Mouse (Mus musculus) megakaryocyte, adult 5-6 weeks (primary cell): ENCODE measurements around the gene Tapbp. TPM values are rescaled to one million over a fixed set of nuclear protein-coding genes. Genes with fewer than 3 reads are reported as not detected.
"Not testable (repeated sequence)": the region's sequence is repeated elsewhere in the genome, so short reads cannot be mapped to it uniquely, and the experiment has no call there.

ENCODE experiments used
- ATAC-seq: 2 replicates; pipeline ENCODE4 v1.8.0; 2016; ENCODE audit warnings: mild to moderate bottlenecking, inconsistent platforms; ENCODE audit not compliant: poor library complexity, severe bottlenecking
- total RNA-seq, 2 experiments: library from RNA; stranded (forward) in 1 of 2; stranded (reverse) in 1 of 2; fragments of 153-499, 151-499 nt in 1 of 2; fragments of 221-1000, 200-1000 nt in 1 of 2; gene quantifications; 2 replicates each; pipeline versions ENCODE4 v1.2.3 to v1.2.4; 2015 to 2017

Gene Tapbp
- total RNA-seq, 2 experiments from 2014 or later, result 88.9 to 105 TPM

DNA sequence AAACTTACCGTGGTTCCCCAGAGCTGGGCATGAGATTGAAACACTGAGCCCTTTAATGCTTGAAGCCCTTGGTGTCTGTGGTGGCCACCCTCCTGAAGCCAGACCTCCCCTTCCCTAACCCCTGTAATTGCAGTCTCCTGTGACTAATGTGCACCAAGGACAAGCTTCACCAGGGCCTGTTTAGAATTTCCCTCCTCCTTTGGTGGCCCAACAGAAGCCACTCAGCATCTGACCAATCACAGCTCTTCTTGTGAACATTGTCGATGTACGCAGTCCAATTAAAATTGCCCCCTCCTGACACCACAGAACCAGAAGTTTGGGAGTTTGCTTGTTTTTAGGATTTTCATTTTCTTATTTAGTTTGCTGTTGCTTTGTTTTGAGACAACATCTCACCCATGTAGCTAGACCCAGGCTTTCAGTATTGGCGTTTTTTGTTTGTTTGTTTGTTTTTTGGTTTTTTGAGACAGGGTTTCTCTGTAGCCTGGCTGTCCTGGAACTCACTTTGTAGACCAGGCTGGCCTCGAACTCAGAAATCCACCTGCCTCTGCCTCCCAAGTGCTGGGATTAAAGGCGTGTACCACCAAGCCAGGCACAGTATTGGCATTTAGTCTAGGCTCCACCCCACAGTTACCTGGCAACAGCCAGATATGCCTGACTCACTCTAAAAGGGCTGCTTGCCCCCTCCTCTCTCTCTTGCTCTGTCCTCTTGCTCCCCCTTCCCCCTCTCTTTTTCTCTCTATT, 11.6 kb upstream of the Tapbp start:
- ATAC-seq, result not testable (repeated sequence)

DNA sequence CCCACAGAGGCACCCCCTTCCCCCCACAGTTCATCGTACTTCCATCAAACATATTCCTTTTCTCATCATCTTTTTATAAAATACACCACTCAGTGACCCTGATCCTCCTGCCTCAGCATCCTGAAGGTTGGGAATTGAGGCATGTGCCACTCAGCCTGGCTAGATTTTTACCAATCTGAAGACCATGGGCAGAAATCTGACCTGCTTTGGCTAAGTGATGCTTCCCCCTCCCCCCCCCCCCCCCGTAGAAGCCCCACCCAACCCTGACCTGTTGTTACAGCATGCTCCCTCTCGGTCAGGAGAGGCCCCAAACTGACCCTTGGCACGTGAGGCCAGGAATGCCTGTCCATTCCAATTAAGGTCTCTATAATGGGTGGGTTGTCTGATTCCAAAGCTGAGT, 10.9 kb upstream of the Tapbp start, which contains the start of gene Platr17:
Gene Platr17, plus strand, starts transcription at position 301 of the 400 bp plus-strand sequence.
- not testable (repeated sequence) for ATAC-seq

DNA sequence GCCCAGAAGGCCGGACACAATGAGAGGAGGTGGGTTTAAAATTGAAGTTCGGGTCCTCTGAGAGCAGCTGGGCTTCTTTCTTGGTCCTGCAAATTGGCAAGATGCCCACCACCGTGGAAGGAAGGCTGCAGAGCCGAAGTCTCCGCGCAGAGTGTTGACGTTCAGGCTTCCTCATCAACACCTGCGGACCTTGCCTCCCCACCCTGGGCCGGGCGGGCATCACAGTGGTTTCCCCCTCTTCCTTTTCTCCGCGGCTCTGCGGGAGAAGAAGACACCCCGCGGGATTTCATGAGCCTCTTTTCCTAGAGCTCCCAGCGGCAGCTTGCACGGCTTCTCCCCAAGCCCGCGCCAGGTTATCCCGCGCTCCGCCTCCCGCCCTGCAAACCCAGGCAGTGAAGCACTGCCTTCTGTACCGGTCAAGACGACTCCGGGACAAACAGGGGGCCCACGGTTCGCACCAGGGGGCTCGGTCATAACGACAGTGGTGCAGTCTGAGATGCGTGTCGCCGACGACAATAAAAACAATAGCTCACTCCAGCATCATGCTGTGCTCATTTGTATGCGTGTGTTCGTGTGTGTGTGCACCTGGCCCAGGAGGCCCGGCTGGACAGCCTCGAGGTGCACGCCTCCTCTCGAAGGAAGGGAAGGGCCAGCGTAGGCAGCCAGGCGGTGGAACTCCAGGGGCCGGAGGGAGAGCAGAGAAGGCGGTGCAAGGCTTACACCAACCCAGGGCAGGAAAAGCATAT, 7.2 kb upstream of the Tapbp start:
- peak; percentile 37 for ATAC-seq

DNA sequence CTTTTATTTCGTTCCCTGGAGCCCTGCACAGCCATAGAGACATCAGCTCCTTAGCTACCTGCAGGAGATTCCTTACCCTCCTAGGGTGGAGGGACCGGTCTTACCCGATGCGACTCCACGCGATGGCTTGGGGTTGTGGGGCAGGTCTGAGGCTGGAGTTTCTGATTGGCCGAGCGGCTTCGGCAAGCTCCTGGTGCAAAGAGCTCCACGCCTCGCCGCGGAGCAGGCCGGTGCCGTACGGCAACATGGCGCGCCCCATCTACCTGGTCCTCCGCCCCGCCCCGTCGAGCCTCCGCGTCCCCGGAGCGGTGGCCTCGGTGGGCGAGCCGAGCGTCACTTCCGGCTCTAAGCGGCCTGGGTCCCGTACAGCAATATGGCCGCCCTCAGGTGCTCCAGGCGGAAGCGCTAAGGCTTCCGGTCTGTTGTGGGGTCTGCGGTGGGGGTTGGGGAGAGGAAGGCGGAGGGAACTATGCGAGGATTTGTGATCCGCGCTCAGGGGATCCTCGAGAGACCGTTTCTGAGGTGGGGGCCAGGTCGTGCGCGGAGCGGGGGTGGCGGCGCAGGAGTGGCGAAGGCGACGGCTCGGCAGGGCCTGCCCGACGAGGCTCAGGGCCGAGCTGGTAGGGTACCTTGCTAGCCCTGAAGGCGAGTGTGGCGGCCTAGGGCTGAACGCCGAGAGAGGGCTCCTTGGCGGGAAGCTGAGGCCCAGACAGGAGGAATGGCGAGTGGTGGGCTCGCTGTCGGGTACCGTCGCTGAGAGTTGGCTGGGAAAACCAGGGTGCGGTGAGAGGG, 6.4 kb upstream of the Tapbp start, which contains the start of gene Daxx:
Gene Daxx, plus strand, starts transcription at position 338 of the 792 bp plus-strand sequence.
- peak; percentile 95 for ATAC-seq

DNA sequence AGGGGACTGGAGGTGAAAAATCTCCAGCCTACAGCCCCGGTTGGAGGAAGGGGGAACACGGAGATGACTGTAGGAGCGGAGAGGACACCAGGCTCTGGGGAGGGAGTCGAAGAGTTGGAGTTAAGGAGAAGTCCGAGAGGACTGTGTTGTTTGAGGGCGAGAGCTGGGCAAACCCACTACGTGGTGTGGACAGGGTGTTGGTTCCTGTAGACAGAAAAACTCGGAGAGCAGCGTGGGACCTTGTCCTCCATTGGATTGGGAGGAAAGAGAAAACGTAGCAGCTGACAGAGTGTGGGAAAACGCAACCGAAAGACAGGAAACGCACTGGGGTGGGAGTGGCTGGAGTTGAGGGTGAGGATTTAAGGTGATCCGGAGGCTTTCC, 5.8 kb upstream of the Tapbp start:
- peak; percentile 13; the same call in 1 of the 2 replicates for ATAC-seq

DNA sequence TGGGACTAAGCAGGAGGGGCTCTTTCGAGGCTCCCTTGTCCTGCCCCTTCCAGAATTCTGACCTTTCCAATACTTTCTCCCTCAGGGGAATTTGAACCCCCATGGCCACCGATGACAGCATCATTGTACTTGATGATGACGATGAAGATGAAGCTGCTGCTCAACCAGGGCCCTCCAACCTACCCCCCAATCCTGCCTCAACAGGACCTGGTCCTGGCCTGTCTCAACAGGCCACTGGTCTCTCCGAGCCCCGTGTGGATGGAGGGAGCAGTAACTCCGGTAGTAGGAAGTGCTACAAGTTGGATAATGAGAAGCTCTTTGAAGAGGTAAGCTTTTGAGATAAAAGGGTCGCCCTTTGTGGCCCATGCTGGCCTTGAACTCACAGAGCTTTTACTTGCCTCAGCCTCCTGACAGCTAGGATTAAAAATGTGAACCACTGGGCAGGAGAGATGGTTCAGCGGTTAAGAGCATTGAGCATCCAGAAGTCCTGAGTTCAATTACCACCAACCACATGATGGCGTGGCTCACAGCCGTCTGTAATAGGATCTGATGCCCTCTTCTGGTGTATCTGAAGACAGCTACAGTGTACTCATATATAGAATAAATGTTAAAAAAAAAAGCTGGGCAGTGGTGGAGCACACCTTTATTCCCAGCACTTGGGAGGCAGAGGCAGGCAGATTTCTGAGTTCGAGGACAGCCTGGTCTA, 5.2 kb upstream of the Tapbp start:
- no peak for ATAC-seq

DNA sequence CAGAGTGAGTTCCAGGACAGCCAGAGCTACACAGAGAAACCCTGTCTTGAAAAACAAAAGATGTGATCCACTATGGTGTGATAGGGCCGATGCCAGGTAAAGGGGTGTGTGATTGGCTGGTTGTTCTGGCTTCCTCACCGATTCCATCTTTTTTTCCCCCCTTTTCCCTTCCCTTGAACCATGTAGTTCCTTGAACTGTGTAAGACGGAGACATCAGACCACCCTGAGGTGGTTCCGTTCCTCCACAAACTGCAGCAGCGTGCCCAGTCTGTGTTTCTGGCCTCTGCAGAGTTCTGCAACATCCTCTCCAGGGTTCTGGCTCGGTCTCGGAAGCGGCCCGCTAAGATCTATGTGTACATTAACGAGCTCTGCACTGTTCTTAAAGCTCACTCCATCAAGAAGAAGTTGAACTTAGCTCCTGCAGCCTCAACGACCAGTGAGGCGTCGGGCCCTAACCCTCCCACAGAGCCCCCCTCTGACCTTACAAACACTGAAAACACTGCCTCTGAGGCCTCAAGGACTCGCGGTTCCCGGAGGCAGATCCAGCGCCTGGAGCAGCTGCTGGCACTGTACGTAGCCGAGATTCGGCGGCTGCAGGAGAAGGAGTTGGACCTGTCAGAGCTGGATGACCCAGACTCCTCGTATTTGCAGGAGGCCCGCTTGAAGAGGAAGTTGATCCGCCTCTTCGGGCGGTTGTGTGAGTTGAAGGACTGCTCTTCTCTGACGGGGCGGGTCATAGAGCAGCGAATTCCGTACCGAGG, 4.5 kb upstream of the Tapbp start:
- no peak for ATAC-seq

DNA sequence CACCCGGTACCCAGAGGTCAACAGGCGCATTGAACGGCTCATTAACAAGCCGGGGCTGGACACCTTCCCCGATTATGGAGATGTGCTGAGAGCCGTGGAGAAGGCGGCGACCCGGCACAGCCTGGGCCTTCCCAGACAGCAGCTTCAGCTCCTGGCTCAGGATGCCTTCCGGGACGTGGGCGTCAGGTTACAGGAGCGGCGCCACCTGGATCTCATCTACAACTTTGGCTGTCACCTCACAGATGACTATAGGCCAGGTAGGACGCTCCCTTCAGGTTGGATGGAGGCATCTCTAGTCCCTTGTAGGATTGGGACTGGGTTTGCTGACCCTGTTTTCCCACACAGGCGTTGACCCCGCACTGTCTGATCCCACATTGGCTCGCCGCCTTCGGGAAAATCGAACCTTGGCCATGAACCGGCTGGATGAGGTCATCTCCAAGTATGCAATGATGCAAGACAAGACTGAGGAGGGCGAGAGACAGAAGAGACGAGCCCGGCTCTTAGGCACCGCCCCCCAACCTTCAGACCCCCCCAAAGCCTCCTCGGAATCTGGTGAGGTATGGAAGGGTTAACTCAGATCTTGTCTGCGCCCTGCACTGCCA, 3.8 kb upstream of the Tapbp start:
- no peak for ATAC-seq

DNA sequence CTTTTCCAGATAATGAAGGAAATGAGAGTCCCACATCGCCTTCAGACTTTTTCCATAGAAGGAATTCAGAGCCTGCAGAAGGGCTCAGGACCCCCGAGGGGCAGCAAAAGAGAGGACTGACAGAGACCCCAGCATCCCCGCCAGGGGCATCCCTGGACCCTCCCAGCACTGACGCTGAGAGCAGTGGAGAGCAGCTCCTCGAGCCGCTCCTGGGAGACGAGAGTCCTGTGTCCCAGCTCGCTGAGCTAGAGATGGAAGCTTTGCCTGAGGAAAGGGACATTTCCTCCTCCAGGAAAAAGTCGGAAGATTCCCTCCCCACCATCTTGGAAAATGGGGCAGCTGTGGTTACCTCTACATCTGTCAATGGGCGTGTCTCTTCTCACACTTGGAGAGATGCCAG, 2.4 kb upstream of the Tapbp start:
- ATAC-seq, result no peak

DNA sequence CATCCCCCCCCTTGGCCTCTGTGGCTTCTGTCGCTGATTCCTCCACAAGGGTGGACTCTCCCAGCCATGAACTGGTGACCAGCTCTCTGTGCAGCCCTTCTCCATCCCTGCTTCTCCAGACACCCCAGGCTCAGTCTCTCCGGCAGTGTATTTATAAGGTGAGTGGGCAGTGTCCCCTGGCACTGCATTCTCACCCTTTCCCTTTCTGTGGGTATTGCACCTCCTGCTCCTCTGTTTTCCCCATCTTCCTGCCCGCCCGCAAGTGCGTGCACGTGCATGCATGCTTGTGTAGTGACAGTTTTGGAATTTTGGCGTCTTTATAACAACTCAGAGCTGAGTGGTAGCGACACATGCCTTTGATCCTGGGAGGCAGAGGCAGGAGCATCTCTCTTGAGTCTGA, 1.8 kb upstream of the Tapbp start:
- ATAC-seq, result no peak

DNA sequence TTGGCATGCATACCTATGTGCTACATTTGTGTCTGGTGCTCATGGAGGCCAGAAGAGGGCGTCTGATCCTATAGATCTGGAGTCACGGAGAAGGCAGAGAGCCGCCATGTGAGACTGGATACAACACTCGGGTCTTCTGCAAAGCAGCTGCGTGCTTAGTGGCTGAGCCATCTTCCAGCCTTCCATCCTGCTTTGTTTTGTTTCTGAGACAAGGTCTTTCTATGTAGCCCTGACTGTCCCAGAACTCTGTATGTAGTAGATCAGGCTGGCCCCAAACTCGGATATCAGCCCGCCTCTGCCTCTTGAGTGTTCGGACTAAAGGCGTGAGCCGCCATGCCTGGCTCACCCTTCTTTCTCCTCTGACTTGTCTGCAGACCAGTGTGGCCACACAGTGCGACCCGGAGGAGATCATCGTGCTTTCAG, 719 bp upstream of the Tapbp start:
- no peak for ATAC-seq

DNA sequence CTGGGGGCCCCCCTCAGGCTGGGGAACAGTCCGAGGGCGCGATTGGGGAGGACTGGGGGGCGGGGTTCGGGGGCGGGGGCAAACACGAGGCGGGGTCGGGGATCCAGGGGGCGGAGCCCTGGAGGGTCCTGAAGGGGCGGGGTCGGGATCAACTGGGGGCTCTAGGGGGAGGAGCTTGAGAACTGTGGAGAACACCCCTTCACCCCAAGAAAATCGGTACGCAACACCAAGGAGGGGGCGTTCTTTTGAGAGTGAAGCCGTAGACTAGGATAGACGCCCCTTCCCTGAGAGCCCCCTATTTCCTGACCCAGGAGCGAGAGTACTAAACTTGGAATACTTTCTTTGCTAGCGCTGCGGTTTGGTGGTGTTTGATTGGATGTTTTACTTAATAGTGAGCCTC, 595 bp downstream of the Tapbp start:
- no peak for ATAC-seq

DNA sequence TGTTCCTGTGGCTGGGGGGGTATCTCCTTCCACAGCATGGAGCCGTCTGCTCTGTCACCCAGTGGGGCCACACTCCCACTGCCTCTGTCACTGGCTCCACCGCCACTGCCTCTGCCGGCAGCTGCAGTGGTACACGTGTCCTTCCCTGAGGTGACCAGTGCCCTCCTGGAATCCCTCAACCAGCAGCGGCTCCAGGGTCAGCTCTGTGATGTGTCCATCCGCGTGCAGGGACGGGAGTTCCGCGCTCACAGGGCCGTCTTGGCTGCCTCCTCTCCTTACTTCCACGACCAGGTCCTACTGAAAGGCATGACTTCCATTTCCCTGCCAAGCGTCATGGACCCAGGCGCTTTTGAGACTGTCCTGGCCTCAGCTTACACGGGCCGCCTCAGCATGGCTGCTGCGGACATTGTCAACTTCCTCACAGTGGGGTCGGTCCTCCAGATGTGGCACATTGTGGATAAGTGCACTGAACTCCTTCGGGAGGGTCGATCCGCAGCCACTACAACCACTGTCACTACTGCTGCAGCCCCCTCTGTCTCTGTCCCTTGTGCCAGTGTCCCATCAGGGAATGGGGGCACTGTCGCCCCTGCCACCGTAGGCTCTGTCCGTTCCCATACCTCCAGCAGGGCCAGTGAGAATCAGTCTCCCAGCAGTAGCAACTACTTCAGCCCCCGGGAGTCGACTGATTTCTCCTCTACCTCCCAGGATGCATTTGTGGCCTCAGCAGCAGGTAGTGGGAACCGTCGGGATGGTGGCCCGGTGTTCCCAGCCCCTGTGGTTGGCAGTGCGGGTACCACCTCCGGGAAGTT, 1.4 kb downstream of the Tapbp start:
- no peak for ATAC-seq

DNA sequence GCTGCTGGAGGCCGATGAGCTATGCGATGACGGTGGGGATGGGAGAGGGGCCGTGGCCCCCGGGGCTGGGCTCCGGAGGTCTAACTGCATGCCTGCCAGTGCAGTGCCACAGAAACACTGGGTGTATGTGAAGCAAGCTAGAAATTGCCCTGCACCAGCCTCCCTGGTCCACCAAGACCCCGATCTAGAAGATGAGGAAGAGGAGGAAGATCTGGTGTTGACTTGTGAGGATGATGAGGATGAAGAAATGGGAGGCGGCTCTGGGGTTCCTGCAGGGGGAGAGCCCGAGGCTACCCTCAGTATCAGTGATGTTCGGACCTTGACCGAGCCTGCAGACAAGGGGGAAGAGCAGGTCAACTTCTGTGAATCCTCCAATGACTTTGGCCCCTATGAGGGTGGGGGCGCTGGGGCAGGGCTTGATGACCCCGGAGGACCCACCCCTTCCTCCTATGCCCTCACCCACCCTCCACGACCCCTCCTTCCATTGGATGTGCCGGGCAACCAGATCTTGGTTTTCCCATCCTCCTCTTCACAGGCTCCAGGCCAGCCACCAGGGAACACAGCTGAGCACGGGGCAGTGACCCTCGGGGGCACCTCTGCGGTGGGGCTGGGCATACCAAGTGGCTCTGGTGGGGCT, 2.1 kb downstream of the Tapbp start:
- ATAC-seq, result no peak

DNA sequence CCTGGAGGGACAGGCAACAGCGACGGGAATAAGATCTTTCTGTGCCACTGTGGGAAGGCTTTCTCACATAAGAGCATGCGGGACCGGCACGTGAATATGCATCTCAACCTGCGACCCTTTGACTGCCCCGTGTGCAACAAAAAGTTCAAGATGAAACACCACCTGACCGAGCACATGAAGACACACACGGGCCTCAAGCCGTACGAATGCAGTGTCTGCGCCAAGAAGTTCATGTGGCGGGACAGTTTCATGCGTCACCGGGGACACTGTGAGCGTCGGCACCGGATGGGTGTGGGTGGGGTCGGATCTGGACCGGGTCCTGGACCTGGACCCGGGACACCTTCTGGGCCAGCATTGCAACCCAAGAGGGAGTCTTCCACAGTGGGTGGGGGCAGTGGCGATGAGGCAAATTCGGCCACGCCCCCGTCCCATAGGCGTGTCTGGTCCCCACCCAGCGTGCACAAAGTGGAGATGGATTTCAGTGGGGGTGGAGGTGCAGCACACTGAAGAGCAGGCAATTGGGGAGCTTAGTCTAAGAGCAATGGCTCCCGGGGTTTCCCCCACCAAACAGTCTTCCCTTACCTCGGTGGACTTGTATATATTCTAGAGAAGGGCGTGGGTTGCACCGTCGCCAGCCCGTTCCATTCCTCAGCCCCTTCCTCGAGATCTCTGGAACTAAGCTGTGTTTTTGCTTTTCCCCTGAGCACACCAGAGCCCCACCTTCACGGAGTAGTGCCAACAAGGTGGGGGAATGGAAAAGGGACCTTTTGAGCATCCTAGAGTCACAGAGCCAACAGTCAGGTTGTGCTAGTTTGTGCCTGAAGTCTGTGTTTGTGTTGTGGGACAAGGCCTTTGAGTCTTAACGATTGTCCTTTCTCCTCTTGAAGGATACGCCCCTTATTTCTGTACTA, 2.8 kb downstream of the Tapbp start:
- no peak for ATAC-seq

DNA sequence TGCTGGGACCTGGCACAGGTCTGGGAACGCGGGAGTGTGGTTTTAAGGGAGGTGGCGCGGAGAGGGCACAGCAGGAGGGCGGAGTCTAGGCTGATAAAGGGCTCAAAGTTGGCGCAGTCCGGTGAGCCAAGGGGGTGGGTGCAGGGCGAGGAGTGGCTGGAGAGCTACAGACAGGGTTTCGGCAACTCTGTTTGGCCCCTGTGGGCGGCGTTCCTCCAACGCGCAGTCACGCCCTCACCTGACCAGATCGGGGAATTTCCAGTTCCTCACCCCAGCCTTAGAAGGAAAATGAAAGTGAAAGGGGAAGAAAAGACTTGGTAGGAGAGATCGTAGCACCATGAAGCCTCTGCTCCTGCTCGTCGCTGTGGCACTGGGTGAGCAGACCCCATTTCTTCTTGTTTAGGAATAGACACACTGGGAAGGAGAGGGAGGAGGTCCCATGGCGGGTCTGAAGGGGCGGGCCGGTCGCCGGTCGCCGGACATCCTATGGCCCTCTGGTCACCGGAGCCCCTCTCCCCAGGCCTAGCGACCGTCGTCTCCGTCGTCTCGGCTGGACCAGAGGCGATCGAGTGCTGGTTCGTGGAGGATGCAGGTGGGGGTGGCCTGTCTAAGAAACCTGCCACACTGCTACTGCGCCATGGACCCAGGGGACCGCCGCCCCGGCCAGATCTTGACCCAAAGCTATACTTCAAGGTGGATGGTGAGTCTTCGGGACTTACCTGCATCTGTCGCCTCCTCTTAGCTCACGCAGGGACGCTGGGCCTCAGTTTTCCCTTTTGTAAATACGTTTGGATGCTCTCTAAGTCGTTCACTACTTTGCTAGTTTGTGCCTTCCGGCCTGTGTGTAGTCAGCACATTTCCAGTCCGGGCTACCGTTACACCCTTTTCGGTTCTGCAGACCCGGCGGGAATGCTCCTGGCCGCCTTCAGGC, 3.9 kb downstream of the Tapbp start:
- ATAC-seq, result peak; percentile 62
